Mouse (Mus musculus): ENCODE data around the gene Sdccag8. TPM values are rescaled to one million over a fixed set of nuclear protein-coding genes. Genes with fewer than 3 reads are reported as not detected.
"Not testable (repeated sequence)": the region's sequence is repeated elsewhere in the genome, so short reads cannot be mapped to it uniquely, and the experiment has no call there.

The Sdccag8 gene
- total RNA-seq, 2 experiments from 2014 or later, result 11.9 to 13.4 TPM

- DNase-seq, result no peak
- intact Hi-C loops (cut with DNase I), result loop anchor here (10.0 kb wide), 1 partner anchor 61 kb away; no protein-coding TSS in a partner anchor
Measured at GRCm38 (mm10) chr1:176934043-176934762, 119.7 kb downstream of the Sdccag8 start.

DNA sequence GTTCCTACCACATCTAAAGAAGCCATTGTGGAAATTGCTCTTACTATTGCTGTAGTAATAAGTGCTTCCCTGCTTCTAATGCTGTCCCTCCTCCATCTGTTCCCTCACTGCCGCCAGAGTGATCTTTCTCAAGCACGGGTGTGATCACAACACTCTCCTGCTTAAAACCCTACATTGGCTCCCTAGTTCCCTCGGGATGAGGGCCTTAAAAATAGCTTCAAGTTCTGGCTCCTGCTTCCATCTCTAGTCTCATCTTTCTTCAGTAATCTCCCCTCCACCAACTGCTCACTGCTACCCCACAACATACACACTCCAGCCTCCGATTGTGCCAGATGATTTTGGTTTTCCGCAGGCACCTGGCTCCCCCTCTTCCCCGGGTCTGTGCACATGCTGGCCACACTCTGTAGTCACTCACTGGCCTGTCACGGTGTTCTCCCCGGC, 125.5 kb downstream of the Sdccag8 start:
- intact Hi-C loops (cut with DNase I), result loop anchor here (5.0 to 10.0 kb wide), 3 partner anchors 55 to 502 kb away; partner anchors contain the start of genes Akt3 and Zbtb18
- no peak for DNase-seq

GRCm38 (mm10) chr1:176941286-176941990, 127.0 kb downstream of the Sdccag8 start:
- not testable (repeated sequence) for DNase-seq

GRCm38 (mm10) chr1:176943126-176943525, 128.7 kb downstream of the Sdccag8 start:
- DNase-seq, result no peak
- intact Hi-C loops (cut with DNase I), result loop anchor here (10.0 kb wide), 1 partner anchor 312 kb away; the partner anchor contains the start of gene Akt3

More at GRCm38 (mm10) chr1:176941286-176941990, 127.0 kb downstream of the Sdccag8 start:
- intact Hi-C loops (cut with DNase I), result loop anchor here (10.0 kb wide), 1 partner anchor 313 kb away; the partner anchor contains the start of gene Akt3

DNA sequence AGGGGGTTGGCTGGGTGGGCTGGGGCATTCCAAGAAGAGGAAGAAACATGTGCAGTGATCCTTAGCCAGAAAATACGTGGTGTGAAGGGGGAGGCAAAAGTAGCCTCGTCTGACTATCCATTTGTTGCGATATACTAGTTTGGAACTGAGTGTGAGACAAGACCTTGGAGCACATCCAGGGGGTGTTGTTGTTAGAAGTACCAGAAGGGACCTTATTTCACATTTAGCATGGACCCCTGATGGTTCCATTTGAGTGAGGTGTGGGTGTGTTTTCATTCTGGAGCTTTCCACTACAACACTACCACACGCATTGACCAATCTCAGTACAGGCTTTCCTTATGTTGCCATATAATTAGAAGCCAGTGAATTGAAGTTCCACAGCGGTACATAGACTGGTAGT, 129.5 kb downstream of the Sdccag8 start:
- no peak for DNase-seq
- intact Hi-C loops (cut with DNase I), result loop anchor here (10.0 kb wide), 1 partner anchor 311 kb away; the partner anchor contains the start of gene Akt3

- DNase-seq, result no peak
- intact Hi-C loops (cut with DNase I), result loop anchor here (10.0 kb wide), 1 partner anchor 310 kb away; the partner anchor contains the start of gene Akt3
Measured at GRCm38 (mm10) chr1:176944458-176945174, 130.2 kb downstream of the Sdccag8 start.

DNA sequence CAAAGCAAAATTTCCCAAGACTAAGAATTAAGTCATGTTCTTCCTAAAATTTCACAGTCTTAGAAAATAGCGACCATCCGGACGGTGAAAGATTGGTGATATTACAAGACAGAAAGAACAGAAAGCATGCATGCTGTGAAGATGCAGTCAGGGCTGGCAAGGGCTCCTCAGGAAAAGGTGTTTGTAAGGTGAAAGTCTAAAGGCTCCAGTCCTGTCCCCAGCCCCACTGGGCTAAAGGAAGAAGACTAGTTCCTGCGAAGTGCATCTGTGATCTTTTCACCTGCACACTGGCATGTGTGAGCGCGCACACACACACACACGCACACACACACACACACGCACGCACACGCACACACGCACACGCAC, 130.7 kb downstream of the Sdccag8 start:
- DNase-seq, result no peak
- intact Hi-C loops (cut with DNase I), result loop anchor here (10.0 kb wide), 1 partner anchor 310 kb away; the partner anchor contains the start of gene Akt3

DNA sequence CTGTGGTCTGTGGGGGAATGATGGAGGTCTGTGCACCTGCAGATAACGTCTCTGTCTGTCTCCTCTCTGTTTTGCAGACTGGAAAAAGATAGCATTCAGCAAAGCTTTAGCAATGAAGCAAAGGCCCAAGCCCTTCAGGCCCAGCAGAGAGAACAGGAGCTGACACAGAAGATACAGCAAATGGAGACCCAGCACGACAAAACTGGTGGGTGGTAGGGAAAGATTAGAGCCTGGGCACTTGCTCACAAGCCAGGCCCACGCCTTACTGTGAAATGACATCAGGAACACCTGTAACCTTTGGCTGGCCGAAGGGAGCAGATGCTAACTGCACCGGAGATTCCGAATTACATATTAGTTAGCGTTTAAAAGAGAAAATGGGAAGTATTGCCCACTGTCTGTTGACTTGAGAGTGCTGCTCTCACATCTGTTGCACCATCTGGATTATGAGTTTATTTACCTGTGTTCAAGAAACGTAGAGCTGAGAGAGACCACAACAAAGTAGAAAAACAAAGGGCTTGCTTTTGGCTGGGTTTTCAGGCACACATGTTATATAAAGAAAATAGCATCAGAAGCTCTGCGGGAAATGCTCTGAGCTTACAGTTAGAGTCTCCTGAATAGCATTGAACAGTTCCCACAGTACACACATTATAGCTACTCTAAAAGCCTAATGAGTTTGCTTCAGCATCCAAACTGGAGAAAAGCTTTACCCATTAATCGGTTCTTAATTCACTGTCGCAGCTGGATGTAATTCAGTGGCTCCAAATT, 131.8 kb downstream of the Sdccag8 start:
- intact Hi-C loops (cut with DNase I), result loop anchor here (10.0 kb wide), 1 partner anchor 309 kb away; the partner anchor contains the start of gene Akt3
- peak; percentile 79 for DNase-seq

DNA sequence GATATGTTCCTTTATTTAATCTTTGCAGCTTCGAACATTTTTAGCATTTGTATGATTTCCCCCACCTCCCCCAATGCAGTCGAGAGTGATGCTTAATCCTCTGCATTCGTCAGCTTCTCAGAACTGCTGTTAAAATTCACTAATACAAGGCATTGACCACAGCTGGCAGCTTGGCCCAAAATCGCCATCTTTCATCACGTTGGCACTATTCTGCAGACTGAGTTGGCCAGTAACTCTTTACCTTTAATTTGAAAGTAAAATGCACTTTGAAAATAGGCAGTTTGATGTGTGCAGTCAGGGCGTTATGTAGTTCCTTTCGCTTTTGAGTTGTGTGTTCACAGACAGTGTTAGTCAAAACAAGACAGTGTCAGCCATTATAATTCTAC, 132.3 kb downstream of the Sdccag8 start:
- intact Hi-C loops (cut with DNase I), result loop anchor here (10.0 kb wide), 1 partner anchor 308 kb away; the partner anchor contains the start of gene Akt3
- DNase-seq, result peak; percentile 37

GRCm38 (mm10) chr1:176948861-176949260, 134.4 kb downstream of the Sdccag8 start:
- intact Hi-C loops (cut with DNase I), result loop anchor here (10.0 kb wide), 1 partner anchor 306 kb away; the partner anchor contains the start of gene Akt3
- no peak for DNase-seq

GRCm38 (mm10) chr1:176949320-176949719, 134.9 kb downstream of the Sdccag8 start:
- no peak for DNase-seq
- intact Hi-C loops (cut with DNase I), result loop anchor here (10.0 kb wide), 1 partner anchor 305 kb away; the partner anchor contains the start of gene Akt3

DNA sequence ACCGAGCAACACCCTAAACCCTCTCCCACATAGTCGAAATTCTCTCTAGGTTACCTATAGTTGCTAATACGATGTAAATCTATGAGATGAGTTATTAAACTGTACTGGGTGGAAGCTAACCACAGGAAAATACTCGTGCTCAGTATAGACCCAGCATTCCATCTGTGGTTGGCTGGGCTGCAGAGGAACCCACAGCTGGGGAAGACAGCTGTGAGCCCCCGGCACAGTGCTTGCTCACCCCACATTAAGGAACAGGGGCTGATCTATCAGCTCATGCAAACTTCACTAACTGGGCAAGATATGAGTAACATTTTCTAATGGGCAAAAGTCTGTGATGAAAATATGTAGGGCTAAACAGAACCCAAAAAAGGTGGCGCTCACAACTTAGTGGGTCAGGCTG, 135.6 kb downstream of the Sdccag8 start:
- DNase-seq, result no peak
- intact Hi-C loops (cut with DNase I), result no loop called here

DNA sequence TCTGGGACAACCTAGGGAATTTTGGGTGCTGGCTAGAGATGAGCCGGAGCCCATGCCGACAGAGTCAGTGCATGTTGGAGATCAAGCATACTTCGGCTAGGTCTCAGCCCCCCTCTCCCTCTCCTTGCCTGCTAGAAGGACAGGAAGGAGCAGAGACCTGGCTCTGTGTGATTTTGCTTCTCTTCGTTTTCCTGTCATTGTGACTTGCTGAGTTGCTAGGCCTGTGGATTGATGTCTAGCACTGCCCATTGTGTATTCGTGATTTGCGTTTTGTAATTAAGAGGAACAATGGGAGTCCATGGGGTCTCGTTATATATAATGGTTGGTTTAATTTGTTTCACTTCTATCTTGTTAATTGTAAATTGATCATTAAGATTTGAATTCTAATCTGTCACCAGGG, 137.4 kb downstream of the Sdccag8 start:
- intact Hi-C loops (cut with DNase I), result no loop called here
- DNase-seq, result no peak

DNA sequence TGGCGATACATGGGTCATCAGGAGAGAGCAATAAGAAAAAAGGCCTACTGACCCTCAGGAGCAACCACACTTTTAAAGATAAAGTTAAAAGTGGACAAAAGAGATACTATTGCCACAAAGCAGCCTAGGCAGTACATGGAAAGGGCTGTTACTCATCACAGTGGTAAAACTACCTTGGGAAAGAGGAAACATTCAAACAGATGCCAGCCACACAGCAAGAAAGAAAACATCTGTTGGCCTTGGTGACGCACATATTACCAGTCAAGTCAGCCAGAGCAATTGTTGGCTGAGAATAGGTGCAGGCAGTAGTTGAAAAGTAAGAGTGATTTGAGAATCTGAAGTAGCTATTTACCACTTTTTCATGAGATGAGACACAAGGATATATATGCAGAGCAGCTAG, 143.9 kb downstream of the Sdccag8 start:
- intact Hi-C loops (cut with DNase I), result no loop called here
- no peak for DNase-seq

DNA sequence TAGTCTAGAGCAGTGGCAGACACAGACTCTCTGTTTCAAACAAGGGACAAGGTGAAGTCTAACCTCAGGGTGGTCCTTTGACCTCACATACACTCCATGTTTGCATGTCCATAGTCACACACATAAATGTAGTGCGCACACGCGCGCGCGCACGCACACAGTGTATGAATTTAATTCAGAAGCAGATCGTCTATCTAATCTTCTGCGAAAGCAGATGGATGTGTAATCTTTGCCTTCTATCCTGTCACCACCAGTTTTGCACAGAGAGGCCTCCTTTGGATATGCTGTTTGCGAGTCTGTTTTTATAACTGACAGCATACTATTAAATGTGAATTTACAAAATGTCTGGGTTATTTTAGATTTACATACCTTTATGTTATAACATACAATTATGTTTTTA, 147.3 kb downstream of the Sdccag8 start:
- intact Hi-C loops (cut with DNase I), result no loop called here

GRCm38 (mm10) chr1:176962894-176963293, 148.4 kb downstream of the Sdccag8 start:
- no peak for DNase-seq

More for the DNA sequence above, 147.3 kb downstream of the Sdccag8 start:
- DNase-seq, result no peak

GRCm38 (mm10) chr1:176967299-176967698, 152.8 kb downstream of the Sdccag8 start:
- DNase-seq, result no peak
- intact Hi-C loops (cut with DNase I), result no loop called here

More at GRCm38 (mm10) chr1:176962894-176963293, 148.4 kb downstream of the Sdccag8 start:
- intact Hi-C loops (cut with DNase I), result no loop called here

DNA sequence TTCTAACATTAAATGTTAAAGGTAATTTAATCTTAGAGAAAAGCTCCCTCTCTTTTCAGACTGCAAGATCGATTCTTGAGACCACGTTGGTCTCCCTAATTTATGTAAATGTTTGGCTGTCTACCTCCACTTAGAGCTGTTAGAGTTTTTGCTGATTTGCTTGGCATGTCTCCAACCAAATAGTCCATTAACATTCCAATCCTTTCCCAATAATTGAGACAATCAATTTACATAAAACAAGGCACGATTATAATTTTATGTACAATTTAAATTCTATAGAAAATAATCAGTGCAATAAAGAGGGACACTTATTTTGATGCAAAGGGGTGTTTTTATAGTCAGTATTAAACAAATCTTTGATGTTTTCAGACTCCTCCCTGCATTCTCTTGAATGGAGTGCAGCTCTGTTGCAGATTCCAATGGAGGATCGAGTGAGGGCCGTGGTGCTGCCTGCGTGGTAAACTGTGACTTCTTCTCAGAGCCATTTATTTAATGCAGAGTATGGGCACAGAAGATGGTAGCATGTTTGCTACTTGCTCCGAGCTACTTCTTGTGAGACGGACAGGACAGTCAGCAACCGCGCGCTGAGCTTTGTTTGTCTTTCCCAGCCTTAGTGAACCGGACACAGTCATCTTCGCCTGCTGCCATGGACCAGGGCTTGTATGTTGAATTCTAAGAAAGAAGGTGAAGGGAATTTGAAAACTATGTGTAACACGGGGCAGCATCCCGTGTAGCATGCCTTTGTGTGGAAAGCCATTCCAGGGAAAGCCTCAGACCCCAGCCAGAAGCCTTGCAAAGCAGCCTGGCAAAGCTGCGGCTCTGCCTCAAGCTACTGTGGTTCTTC, 156.4 kb downstream of the Sdccag8 start:
- no peak for DNase-seq
- intact Hi-C loops (cut with DNase I), result no loop called here

DNA sequence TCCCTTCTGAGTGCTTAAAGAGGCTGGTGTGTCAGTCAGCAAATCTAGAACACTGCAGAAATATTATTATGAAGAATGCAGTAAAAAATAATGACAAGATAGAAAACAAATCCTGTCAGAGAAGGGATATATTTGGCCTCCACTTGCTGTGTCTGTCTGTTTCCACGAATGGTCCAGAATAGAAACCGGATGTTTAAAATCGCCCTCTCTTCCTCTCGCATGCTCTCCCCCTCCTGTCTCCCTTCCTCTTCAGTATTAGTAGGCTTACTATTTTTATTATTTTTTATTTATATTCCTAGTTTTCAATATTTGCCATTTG, 157.0 kb downstream of the Sdccag8 start:
- no peak for DNase-seq
- intact Hi-C loops (cut with DNase I), result no loop called here

Data from left cerebral cortex, postnatal 4 days (tissue).